Mouse (Mus musculus) MEL (cell line): ENCODE results near the gene Isca1. TPM values are rescaled to one million over a fixed set of nuclear protein-coding genes. Genes with fewer than 3 reads are reported as not detected.

Source experiments
- DNase-seq: peaks from one replicate; pipeline ENCODE4 v3.0.0; 2011; ENCODE audit warnings: low read depth, low spot score
- H3K27ac ChIP-seq: 2 replicates; pipeline ENCODE4 v1.5.1; 2012; ENCODE audit warnings: low read depth, mild to moderate bottlenecking, control low read depth, low read length, moderate library complexity; ENCODE audit not compliant: control insufficient read depth
- H3K27me3 ChIP-seq, 2 experiments: fragments of 150-350 bp in 1 of 2; sonication (generic) in 1 of 2; 2 replicates each; pipeline ENCODE4 v1.6.1; 2012; ENCODE audit warnings: low read length in 2 of 2, mild to moderate bottlenecking in 2 of 2, improper control_type of control experiment in 1 of 2, moderate library complexity in 1 of 2; ENCODE audit not compliant: insufficient read depth in 2 of 2, control insufficient read depth in 1 of 2
- H3K36me3 ChIP-seq, 2 experiments: 2 replicates each; pipeline ENCODE4 v1.6.1; 2012 to 2014; ENCODE audit warnings: low read length in 2 of 2, improper control_type of control experiment in 1 of 2, inconsistent platforms in 1 of 2, mild to moderate bottlenecking in 1 of 2; ENCODE audit not compliant: insufficient read depth in 2 of 2, control insufficient read depth in 1 of 2
- H3K4me1 ChIP-seq, 2 experiments: fragments of 150-350 bp in 1 of 2; sonication (generic) in 1 of 2; 2 replicates each; pipeline ENCODE4 v1.6.1; 2012; ENCODE audit warnings: low read length in 2 of 2, improper control_type of control experiment in 1 of 2, mild to moderate bottlenecking in 1 of 2; ENCODE audit not compliant: insufficient read depth in 2 of 2, control insufficient read depth in 1 of 2
- H3K4me3 ChIP-seq, 2 experiments: fragments of 150-350 bp in 1 of 2; sonication (generic) in 1 of 2; 2 replicates each; pipeline ENCODE4 v1.5.1; 2012; ENCODE audit warnings: low read depth in 2 of 2, low read length in 2 of 2, mild to moderate bottlenecking in 2 of 2, moderate library complexity in 2 of 2, control low read depth in 1 of 2, improper control_type of control experiment in 1 of 2; ENCODE audit not compliant: control insufficient read depth in 1 of 2, insufficient read depth in 1 of 2
- H3K79me2 ChIP-seq: 2 replicates; pipeline ENCODE4 v1.6.1; 2012; ENCODE audit warnings: mild to moderate bottlenecking, low read length, moderate library complexity; ENCODE audit not compliant: control insufficient read depth, poor library complexity, insufficient read depth
- H3K9ac ChIP-seq: 2 replicates; pipeline ENCODE4 v1.6.1; 2012; ENCODE audit warnings: low read depth, mild to moderate bottlenecking, control low read depth, low read length, moderate library complexity; ENCODE audit not compliant: control insufficient read depth, poor library complexity, severe bottlenecking
- H3K9me3 ChIP-seq: fragments of 150-350 bp; sonication (generic); replicated peaks from 2 replicates; pipeline ENCODE4 v1.6.1; 2012; ENCODE audit warnings: mild to moderate bottlenecking, low read length, improper control_type of control experiment, moderate library complexity; ENCODE audit not compliant: insufficient read depth
- BHLHE40 ChIP-seq: IDR thresholded peaks from 2 replicates; pipeline ENCODE4 v1.6.1; 2012; ENCODE audit warnings: low read depth, mild to moderate bottlenecking, inconsistent platforms, low read length, improper control_type of control experiment, borderline replicate concordance
- CHD1 ChIP-seq: IDR thresholded peaks from 2 replicates; pipeline ENCODE4 v1.6.1; 2012; ENCODE audit warnings: low read depth, mild to moderate bottlenecking, inconsistent platforms, low read length, improper control_type of control experiment
- CHD2 ChIP-seq: IDR thresholded peaks from 2 replicates; pipeline ENCODE4 v1.6.1; 2011; ENCODE audit warnings: low read length, improper control_type of control experiment
- CTCF ChIP-seq, 3 experiments: IDR thresholded peaks in 2 of 3; conservative IDR thresholded peaks in 1 of 3; 2 replicates each; pipeline ENCODE4 v1.5.1; 2011 to 2012; ENCODE audit warnings: low read length in 3 of 3, low read depth in 2 of 3, mild to moderate bottlenecking in 2 of 3, improper control_type of control experiment in 1 of 3, inconsistent platforms in 1 of 3, mixed read lengths in 1 of 3, moderate library complexity in 1 of 3; ENCODE audit not compliant: control insufficient read depth in 1 of 3, insufficient read depth in 1 of 3, poor library complexity in 1 of 3, severe bottlenecking in 1 of 3
- ELF1 ChIP-seq: IDR thresholded peaks from 2 replicates; pipeline ENCODE4 v1.6.1; 2014; ENCODE audit warnings: low read depth, mild to moderate bottlenecking, inconsistent platforms, low read length, improper control_type of control experiment, moderate library complexity
- EP300 ChIP-seq, 2 experiments: IDR thresholded peaks; 2 replicates each; pipeline ENCODE4 v1.6.1; 2011; ENCODE audit warnings: improper control_type of control experiment in 2 of 2, low read length in 2 of 2, low read depth in 1 of 2, mild to moderate bottlenecking in 1 of 2
- ETS1 ChIP-seq: IDR thresholded peaks from 2 replicates; pipeline ENCODE4 v1.6.1; 2012; ENCODE audit warnings: low read depth, mild to moderate bottlenecking, inconsistent platforms, low read length, improper control_type of control experiment, moderate library complexity
- GABPA ChIP-seq: IDR thresholded peaks from 2 replicates; pipeline ENCODE4 v1.6.1; 2012; ENCODE audit warnings: low read depth, mild to moderate bottlenecking, inconsistent platforms, low read length, improper control_type of control experiment, moderate library complexity
- GATA1 ChIP-seq: IDR thresholded peaks from 2 replicates; pipeline ENCODE4 v1.6.1; 2011; ENCODE audit warnings: low read depth, low read length, improper control_type of control experiment
- HCFC1 ChIP-seq: IDR thresholded peaks from 2 replicates; pipeline ENCODE4 v1.6.1; 2012; ENCODE audit warnings: low read depth, mild to moderate bottlenecking, inconsistent platforms, low read length, improper control_type of control experiment, moderate library complexity
- JUND ChIP-seq: IDR thresholded peaks from 2 replicates; pipeline ENCODE4 v1.6.1; 2011; ENCODE audit warnings: low read depth, mild to moderate bottlenecking, improper control_type of control experiment, low read length
- MAX ChIP-seq: IDR thresholded peaks from 2 replicates; pipeline ENCODE4 v1.6.1; 2011; ENCODE audit warnings: low read length, improper control_type of control experiment
- MAZ ChIP-seq: IDR thresholded peaks from 2 replicates; pipeline ENCODE4 v1.6.1; 2012; ENCODE audit warnings: low read depth, mild to moderate bottlenecking, inconsistent platforms, low read length, improper control_type of control experiment
- MEF2A ChIP-seq: IDR thresholded peaks from 2 replicates; pipeline ENCODE4 v1.6.1; 2014; ENCODE audit warnings: low read depth, mild to moderate bottlenecking, inconsistent platforms, low read length, improper control_type of control experiment; ENCODE audit not compliant: poor library complexity, insufficient replicate concordance, severe bottlenecking; ENCODE audit errors: extremely low read depth
- MXI1 ChIP-seq: IDR thresholded peaks from 2 replicates; pipeline ENCODE4 v1.6.1; 2011; ENCODE audit warnings: mild to moderate bottlenecking, low read depth, low read length, improper control_type of control experiment
- MYB ChIP-seq: IDR thresholded peaks from 2 replicates; pipeline ENCODE4 v1.6.1; 2011; ENCODE audit warnings: mild to moderate bottlenecking, low read depth, low read length, improper control_type of control experiment
- MYC ChIP-seq: IDR thresholded peaks from 2 replicates; pipeline ENCODE4 v1.6.1; 2011; ENCODE audit warnings: low read depth, mild to moderate bottlenecking, low read length, improper control_type of control experiment, moderate library complexity
- NRF1 ChIP-seq: IDR thresholded peaks from 2 replicates; pipeline ENCODE4 v1.6.1; 2014; ENCODE audit warnings: low read depth, mild to moderate bottlenecking, inconsistent platforms, low read length, improper control_type of control experiment, moderate library complexity; ENCODE audit not compliant: poor library complexity, insufficient read depth, severe bottlenecking
- POLR2A ChIP-seq, 2 experiments: IDR thresholded peaks; 2 replicates each; pipeline ENCODE4 v1.6.1; 2011 to 2012; ENCODE audit warnings: low read length in 2 of 2, mild to moderate bottlenecking in 2 of 2, control low read depth in 1 of 2, improper control_type of control experiment in 1 of 2, low read depth in 1 of 2, moderate library complexity in 1 of 2; ENCODE audit not compliant: control insufficient read depth in 1 of 2, insufficient read depth in 1 of 2, poor library complexity in 1 of 2
- POLR2AphosphoS2 ChIP-seq: IDR thresholded peaks from 2 replicates; pipeline ENCODE4 v1.6.1; 2011; ENCODE audit warnings: low read length, improper control_type of control experiment
- POLR2AphosphoS5 ChIP-seq: IDR thresholded peaks from 2 replicates; pipeline ENCODE4 v1.6.1; 2012; ENCODE audit warnings: low read depth, borderline replicate concordance, mild to moderate bottlenecking, inconsistent platforms, low read length, moderate library complexity, mixed read lengths
- RAD21 ChIP-seq: IDR thresholded peaks from 2 replicates; pipeline ENCODE4 v1.6.1; 2011; ENCODE audit warnings: mild to moderate bottlenecking, low read depth, low read length, improper control_type of control experiment
- RCOR1 ChIP-seq: IDR thresholded peaks from 2 replicates; pipeline ENCODE4 v1.6.1; 2012; ENCODE audit warnings: low read depth, mild to moderate bottlenecking, inconsistent platforms, low read length, improper control_type of control experiment
- SIN3A ChIP-seq: IDR thresholded peaks from 2 replicates; pipeline ENCODE4 v1.6.1; 2012; ENCODE audit warnings: low read length, improper control_type of control experiment, inconsistent platforms
- SMC3 ChIP-seq: IDR thresholded peaks from 2 replicates; pipeline ENCODE4 v1.6.1; 2011; ENCODE audit warnings: low read depth, low read length, improper control_type of control experiment
- TAL1 ChIP-seq: IDR thresholded peaks from 2 replicates; pipeline ENCODE4 v1.6.1; 2012; ENCODE audit warnings: mild to moderate bottlenecking, inconsistent platforms, low read length, moderate library complexity, mixed read lengths
- TBP ChIP-seq: IDR thresholded peaks from 2 replicates; pipeline ENCODE4 v1.8.0; 2011; ENCODE audit warnings: low read depth, low read length, improper control_type of control experiment
- TCF12 ChIP-seq: IDR thresholded peaks from 2 replicates; pipeline ENCODE4 v1.6.1; 2014; ENCODE audit warnings: low read depth, mild to moderate bottlenecking, inconsistent platforms, low read length, improper control_type of control experiment, moderate library complexity
- UBTF ChIP-seq: IDR thresholded peaks from 2 replicates; pipeline ENCODE4 v1.6.1; 2012; ENCODE audit warnings: low read depth, mild to moderate bottlenecking, inconsistent platforms, low read length, improper control_type of control experiment, moderate library complexity, borderline replicate concordance; ENCODE audit not compliant: insufficient read depth
- ZC3H11A ChIP-seq: IDR thresholded peaks from 2 replicates; pipeline ENCODE4 v1.6.1; 2012; ENCODE audit warnings: low read depth, mild to moderate bottlenecking, inconsistent platforms, low read length, improper control_type of control experiment
- ZKSCAN1 ChIP-seq: IDR thresholded peaks from 2 replicates; pipeline ENCODE4 v1.6.1; 2012; ENCODE audit warnings: low read depth, mild to moderate bottlenecking, inconsistent platforms, low read length, improper control_type of control experiment, moderate library complexity
- ZMIZ1 ChIP-seq: IDR thresholded peaks from 2 replicates; pipeline ENCODE4 v1.6.1; 2012; ENCODE audit warnings: low read depth, mild to moderate bottlenecking, inconsistent platforms, low read length, improper control_type of control experiment, moderate library complexity
- ZNF384 ChIP-seq: IDR thresholded peaks from 2 replicates; pipeline ENCODE4 v1.6.1; 2012; ENCODE audit warnings: low read depth, mild to moderate bottlenecking, inconsistent platforms, low read length, improper control_type of control experiment
- polyA plus RNA-seq, 2 experiments: library from polyadenylated mRNA; stranded (reverse) in 1 of 2; unstranded in 1 of 2; fragments of >175 nt in 1 of 2; fragments of >200 nt in 1 of 2; gene quantifications; 2 replicates each; pipeline versions ENCODE4 v1.2.1 to v1.2.4; 2012; ENCODE audit warnings: low replicate concordance in 2 of 2, low read depth in 1 of 2; ENCODE audit not compliant: insufficient read length in 2 of 2, insufficient read depth in 1 of 2, missing spikeins in 1 of 2
- total RNA-seq: library from RNA; depleted of rRNA; stranded (reverse); fragments of 300-350 nt; gene quantifications from 2 replicates; pipeline ENCODE4 v1.2.3, GENCODE M21; 2012

Gene Isca1
- total and polyA plus RNA-seq, 3 experiments, result 31.2 to 76.3 (median 63.5) TPM

DNA sequence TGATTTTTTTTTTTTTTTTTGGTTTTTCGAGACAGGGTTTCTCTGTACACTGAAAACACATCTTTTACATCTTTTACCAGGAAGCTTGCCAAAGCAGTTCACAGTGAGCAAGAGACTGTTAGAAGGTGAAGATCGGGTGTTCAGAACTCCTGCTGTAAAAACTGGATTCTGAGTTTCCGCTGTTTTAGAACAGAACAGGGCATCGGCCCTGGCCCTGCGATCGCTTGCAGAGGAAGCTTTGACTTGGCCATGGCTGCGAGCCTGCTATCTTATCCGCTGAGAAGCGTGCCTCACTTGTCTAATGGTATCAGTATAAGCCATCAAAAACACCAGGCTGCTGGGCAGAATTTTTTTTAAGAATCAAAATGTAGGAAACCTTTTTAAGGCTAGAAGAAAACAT, 1.2 kb upstream of the Isca1 start (continued):
- TF ChIP-seq CTCF (IDR thresholded peaks at IDR 0.05 in 2 of 3, conservative IDR thresholded peaks at IDR 0.05 in 1 of 3; ENCODE audit: control insufficient read depth in 1 of 3, insufficient read depth in 1 of 3, low read depth in 2 of 3, low read length in 3 of 3, poor library complexity in 1 of 3, severe bottlenecking in 1 of 3), result no peak
- no peak for TF ChIP-seq MYB
- TF ChIP-seq TBP, result no peak
- TF ChIP-seq EP300 (IDR thresholded peaks at IDR 0.05; ENCODE audit: low read depth in 1 of 2, low read length in 2 of 2), result peak; percentile 26 to 42; a peak in 2 of 4 replicates
- TF ChIP-seq ZKSCAN1, result no peak
- TF ChIP-seq ETS1, result no peak
- TF ChIP-seq CHD1, result peak; percentile 93
- TF ChIP-seq BHLHE40, result peak; percentile 87
- no peak for TF ChIP-seq POLR2AphosphoS2
- no peak for TF ChIP-seq ELF1
- TF ChIP-seq MYC, result 0 out of 2 replicates have a peak, but pooled peaks have one; percentile 54
- TF ChIP-seq MAZ, result no peak

DNA sequence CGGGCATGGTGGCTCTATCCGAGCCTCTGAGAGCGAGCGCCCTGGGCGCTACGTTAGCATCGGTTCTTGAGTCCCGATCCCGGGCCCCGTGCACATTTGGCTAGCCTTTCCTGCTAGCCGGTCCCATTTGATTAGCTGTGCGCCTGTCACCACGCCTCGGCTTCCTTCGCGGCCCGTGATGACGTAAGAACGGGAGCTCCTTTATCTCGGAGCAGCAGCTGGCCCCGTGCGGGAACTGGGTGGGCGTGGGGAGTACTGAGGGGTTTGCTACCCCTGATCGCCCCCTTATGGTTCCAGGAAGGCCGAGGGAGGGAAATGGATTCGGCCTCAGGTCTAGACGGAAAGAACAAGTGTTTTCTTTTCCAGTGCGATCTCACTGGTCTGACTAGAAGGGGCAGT, 553 bp upstream of the Isca1 start:
- H3K27me3 ChIP-seq, result no peaks in the 10 kb centered on the region
- H3K4me1 ChIP-seq, result peaks cover 17 to 26% of the 10 kb centered on the region in 2 experiments; a peak in 3 of 4 replicates
- peak overlapping the region; percentile 90 for H3K9ac ChIP-seq
- H3K36me3 ChIP-seq, result peaks cover 7 to 34% of the 10 kb centered on the region in 2 experiments
- H3K79me2 ChIP-seq, result peaks cover 43% of the 10 kb centered on the region
- peak overlapping the region; percentile 72 to 82 for H3K4me3 ChIP-seq
- H3K9me3 ChIP-seq, result no peaks in the 10 kb centered on the region
- H3K27ac ChIP-seq, result peak overlapping the region; percentile 100
- DNase-seq, result peak; percentile 97
- peak; percentile 33; the same call in 1 of the 2 replicates for TF ChIP-seq ELF1
- peak; percentile 56; the same call in 1 of the 2 replicates for TF ChIP-seq ZMIZ1
- no peak for TF ChIP-seq ZKSCAN1
- TF ChIP-seq TBP, result no peak; the same call in none of the 2 replicates
- TF ChIP-seq MXI1, result peak; percentile 83
- peak in 1 of 2 experiments; percentile 90; a peak in 3 of 4 replicates for TF ChIP-seq EP300 (IDR thresholded peaks at IDR 0.05; ENCODE audit: low read depth in 1 of 2, low read length in 2 of 2)
- peak; percentile 92 for TF ChIP-seq TCF12
- TF ChIP-seq ZNF384, result no peak
- peak; percentile 99 for TF ChIP-seq TAL1
- TF ChIP-seq POLR2A (IDR thresholded peaks at IDR 0.05; ENCODE audit: control insufficient read depth in 1 of 2, insufficient read depth in 1 of 2, low read depth in 1 of 2, low read length in 2 of 2, poor library complexity in 1 of 2), result peak in 1 of 2 experiments; percentile 69; a peak in 2 of 4 replicates
- TF ChIP-seq CHD1, result no peak; the same call in 1 of the 2 replicates
- peak; percentile 87 for TF ChIP-seq POLR2AphosphoS2
- TF ChIP-seq HCFC1, result peak; percentile 15; the same call in 1 of the 2 replicates
- no peak for TF ChIP-seq CHD2
- peak; percentile 41; the same call in 1 of the 2 replicates for TF ChIP-seq NRF1
- peak; percentile 83 for TF ChIP-seq GATA1
- TF ChIP-seq RCOR1, result no peak; the same call in 1 of the 2 replicates
- peak; percentile 12 to 49 (median 36); a peak in 5 of 6 replicates for TF ChIP-seq CTCF (IDR thresholded peaks at IDR 0.05 in 2 of 3, conservative IDR thresholded peaks at IDR 0.05 in 1 of 3; ENCODE audit: control insufficient read depth in 1 of 3, insufficient read depth in 1 of 3, low read depth in 2 of 3, low read length in 3 of 3, poor library complexity in 1 of 3, severe bottlenecking in 1 of 3)
- TF ChIP-seq ETS1, result peak; percentile 98
- TF ChIP-seq SIN3A, result peak; percentile 68
- no peak for TF ChIP-seq GABPA
- TF ChIP-seq UBTF, result no peak
- peak; percentile 46; the same call in 1 of the 2 replicates for TF ChIP-seq MAX
- TF ChIP-seq MEF2A, result no peak
- 0 out of 2 replicates have a peak, but pooled peaks have one; percentile 27 for TF ChIP-seq ZC3H11A
- no peak for TF ChIP-seq JUND
- TF ChIP-seq BHLHE40, result peak; percentile 88
- TF ChIP-seq POLR2AphosphoS5, result no peak
- TF ChIP-seq RAD21, result no peak
- TF ChIP-seq SMC3, result peak; percentile 34
